Mouse (Mus musculus): ENCODE measurements around the gene Gm4491. TPM values are rescaled to one million over a fixed set of nuclear protein-coding genes. Genes with fewer than 3 reads are reported as not detected.

Gm4491 gene
- polyA plus RNA-seq, 1 experiment from 2014 or later, result not detected

GRCm38 (mm10) chr14:57133161-57133661, 17.5 kb upstream of the Gm4491 start, which contains the start of gene Gjb6:
TSS of gene Gjb6 (minus strand) at chr14:57133611.
- ATAC-seq (peak; percentile 69), DNase-seq (ENCODE audit: low spot score) (peak; percentile 36)
- no peak for TF ChIP-seq CTCF (IDR thresholded peaks at IDR 0.05)
- TF ChIP-seq EP300 (IDR thresholded peaks at IDR 0.05), result no peak
- 4% methylated on average over 29 of the region's 33 CpGs for WGBS
- no peaks in the 10 kb centered on the region for H3K4me1 ChIP-seq (ENCODE audit: insufficient read depth, low read depth, low read length)
- peak within 1 kb of the TSS; percentile 52 for H3K4me2 ChIP-seq (replicated peaks; ENCODE audit: low read depth, low read length)
- H3K27ac ChIP-seq (ENCODE audit: low read length), result no peak within 1 kb of the TSS
- H3K9me3 ChIP-seq (ENCODE audit: low read length), result no peaks in the 10 kb centered on the region
- peaks cover 13% of the 10 kb centered on the region; the same call in 1 of the 2 replicates for H3K27me3 ChIP-seq (replicated peaks; ENCODE audit: insufficient read depth, low read length)
- H3K4me3 ChIP-seq (ENCODE audit: low read depth, low read length), result peak within 1 kb of the TSS; percentile 28
- H3K9ac ChIP-seq (replicated peaks; ENCODE audit: low read depth), result no peak within 1 kb of the TSS
- H3K36me3 ChIP-seq (ENCODE audit: insufficient read depth, low read length), result no peaks in the 10 kb centered on the region

DNA sequence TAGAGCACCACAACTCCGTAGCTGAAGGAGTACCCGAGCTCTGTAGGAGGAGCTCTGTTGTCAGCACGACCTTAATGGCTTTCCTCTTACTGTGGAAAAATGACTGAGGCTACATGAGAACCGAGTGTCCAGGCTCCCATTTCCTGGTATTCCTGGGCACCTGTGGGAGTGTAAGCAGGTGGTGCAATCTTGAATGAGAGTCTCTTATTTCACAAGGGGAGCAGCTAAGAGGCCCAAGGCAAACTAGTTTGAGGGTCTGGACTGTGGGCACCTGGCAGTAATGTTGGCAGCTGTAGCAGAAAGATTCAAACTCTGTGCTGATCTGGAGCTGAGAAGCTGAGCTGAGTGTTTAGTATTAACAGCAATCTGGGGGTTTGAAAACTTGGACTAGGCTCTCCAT, 11.7 kb upstream of the Gm4491 start:
- Histone ChIP-seq H3K9me3 (ENCODE audit: low read length) (no peaks in the 10 kb centered on the region), H3K4me3 (ENCODE audit: low read depth, low read length) (no peak overlapping the region), H3K27me3 (replicated peaks; ENCODE audit: insufficient read depth, low read length) (no peaks in the 10 kb centered on the region), H3K36me3 (ENCODE audit: insufficient read depth, low read length) (no peaks in the 10 kb centered on the region), H3K9ac (replicated peaks; ENCODE audit: low read depth) (no peak overlapping the region), H3K27ac (ENCODE audit: low read length) (no peak overlapping the region), H3K4me2 (replicated peaks; ENCODE audit: low read depth, low read length) (no peak overlapping the region), H3K4me1 (ENCODE audit: insufficient read depth, low read depth, low read length) (no peaks in the 10 kb centered on the region)
- peak; percentile 77 for DNase-seq (ENCODE audit: low spot score)
- WGBS, result 43% methylated on average over 4 of the region's 4 CpGs
- ATAC-seq, result peak; percentile 95
- TF ChIP-seq EP300 (IDR thresholded peaks at IDR 0.05) (peak; percentile 20; the same call in 1 of the 2 replicates), CTCF (IDR thresholded peaks at IDR 0.05) (no peak)

DNA sequence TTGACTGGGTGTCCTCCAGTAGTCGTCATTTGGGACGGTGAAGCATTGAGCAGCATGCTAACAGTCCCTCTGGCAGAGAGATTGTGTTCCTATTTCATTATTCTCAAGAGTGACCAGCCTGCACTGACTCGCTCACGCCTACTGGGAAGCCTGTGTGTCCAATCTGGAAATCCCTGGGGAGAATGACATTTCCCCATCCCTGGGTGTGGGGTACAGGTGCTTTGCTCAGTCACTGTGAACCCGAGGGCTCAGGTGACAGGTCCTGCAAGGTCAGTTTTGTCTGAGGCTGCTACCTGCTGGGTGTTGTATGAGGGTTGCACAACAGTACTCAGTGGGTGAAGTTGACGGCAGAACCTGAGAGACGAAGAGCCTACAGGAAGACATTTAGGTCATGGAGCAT, 6.6 kb upstream of the Gm4491 start:
- Histone ChIP-seq H3K9ac (replicated peaks; ENCODE audit: low read depth) (no peak overlapping the region), H3K9me3 (ENCODE audit: low read length) (no peaks in the 10 kb centered on the region), H3K4me1 (ENCODE audit: insufficient read depth, low read depth, low read length) (no peaks in the 10 kb centered on the region), H3K4me3 (ENCODE audit: low read depth, low read length) (no peak overlapping the region), H3K27ac (ENCODE audit: low read length) (no peak overlapping the region), H3K36me3 (ENCODE audit: insufficient read depth, low read length) (no peaks in the 10 kb centered on the region), H3K4me2 (replicated peaks; ENCODE audit: low read depth, low read length) (no peak overlapping the region), H3K27me3 (replicated peaks; ENCODE audit: insufficient read depth, low read length) (no peaks in the 10 kb centered on the region)
- 67% methylated on average over 7 of the region's 7 CpGs for WGBS
- TF ChIP-seq EP300 (IDR thresholded peaks at IDR 0.05) (no peak), CTCF (IDR thresholded peaks at IDR 0.05) (no peak)
- 0 out of 2 replicates have a peak, but pooled peaks have one; percentile 33 for ATAC-seq
- no peak for DNase-seq (ENCODE audit: low spot score)

DNA sequence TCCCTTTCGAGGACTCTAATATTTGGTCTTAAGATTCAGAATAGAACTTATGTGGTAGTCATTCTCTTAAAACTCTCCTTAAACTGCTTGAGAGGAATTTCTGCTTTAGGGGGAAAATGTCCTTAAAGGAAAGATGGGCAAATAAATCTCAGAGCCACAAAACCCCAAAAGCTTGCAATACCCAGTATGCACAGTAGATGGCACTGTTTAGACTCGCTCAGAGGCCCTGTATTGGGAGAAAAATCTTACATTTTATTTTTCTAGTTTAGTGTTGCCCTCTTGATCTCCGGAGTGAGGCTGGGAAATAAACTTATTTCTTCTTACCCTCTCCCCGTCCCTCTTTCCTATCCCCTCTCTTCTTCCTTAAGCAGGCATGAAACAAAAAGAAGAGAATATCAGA, 6.5 kb downstream of the Gm4491 start:
- Histone ChIP-seq H3K9me3 (ENCODE audit: low read length) (no peaks in the 10 kb centered on the region), H3K4me2 (replicated peaks; ENCODE audit: low read depth, low read length) (no peak overlapping the region), H3K4me3 (ENCODE audit: low read depth, low read length) (no peak overlapping the region), H3K9ac (replicated peaks; ENCODE audit: low read depth) (no peak overlapping the region), H3K4me1 (ENCODE audit: insufficient read depth, low read depth, low read length) (no peaks in the 10 kb centered on the region), H3K36me3 (ENCODE audit: insufficient read depth, low read length) (no peaks in the 10 kb centered on the region), H3K27me3 (replicated peaks; ENCODE audit: insufficient read depth, low read length) (peaks cover 24% of the 10 kb centered on the region), H3K27ac (ENCODE audit: low read length) (no peak overlapping the region)
- 9% methylated on average over 4 of the region's 4 CpGs for WGBS
- TF ChIP-seq CTCF (IDR thresholded peaks at IDR 0.05) (peak; percentile 83), EP300 (IDR thresholded peaks at IDR 0.05) (no peak)
- DNase-seq (ENCODE audit: low spot score), result peak; percentile 49
- ATAC-seq, result no peak

GRCm38 (mm10) chr14:57107916-57108315, 7.8 kb downstream of the Gm4491 start:
- no peaks in the 10 kb centered on the region for H3K36me3 ChIP-seq (ENCODE audit: insufficient read depth, low read length)
- H3K27ac ChIP-seq (ENCODE audit: low read length), result no peak overlapping the region
- H3K4me3 ChIP-seq (ENCODE audit: low read depth, low read length), result no peak overlapping the region
- ATAC-seq (no peak), DNase-seq (ENCODE audit: low spot score) (no peak)
- no peak overlapping the region for H3K4me2 ChIP-seq (replicated peaks; ENCODE audit: low read depth, low read length)
- 53% methylated on average over 5 of the region's 5 CpGs for WGBS
- H3K4me1 ChIP-seq (ENCODE audit: insufficient read depth, low read depth, low read length), result no peaks in the 10 kb centered on the region
- no peaks in the 10 kb centered on the region for H3K9me3 ChIP-seq (ENCODE audit: low read length)
- H3K27me3 ChIP-seq (replicated peaks; ENCODE audit: insufficient read depth, low read length), result peaks cover 36% of the 10 kb centered on the region
- no peak overlapping the region for H3K9ac ChIP-seq (replicated peaks; ENCODE audit: low read depth)
- TF ChIP-seq EP300 (IDR thresholded peaks at IDR 0.05), result no peak
- TF ChIP-seq CTCF (IDR thresholded peaks at IDR 0.05), result no peak

- DNase-seq (ENCODE audit: low spot score), result no peak
- no peak for ATAC-seq
- H3K9me3 ChIP-seq (ENCODE audit: low read length), result no peaks in the 10 kb centered on the region
- peaks cover 36% of the 10 kb centered on the region for H3K27me3 ChIP-seq (replicated peaks; ENCODE audit: insufficient read depth, low read length)
- no peak overlapping the region for H3K9ac ChIP-seq (replicated peaks; ENCODE audit: low read depth)
- H3K36me3 ChIP-seq (ENCODE audit: insufficient read depth, low read length), result no peaks in the 10 kb centered on the region
- H3K4me1 ChIP-seq (ENCODE audit: insufficient read depth, low read depth, low read length), result no peaks in the 10 kb centered on the region
- no peak overlapping the region for H3K27ac ChIP-seq (ENCODE audit: low read length)
- H3K4me3 ChIP-seq (ENCODE audit: low read depth, low read length), result no peak overlapping the region
- 46% methylated on average over 8 of the region's 8 CpGs for WGBS
- H3K4me2 ChIP-seq (replicated peaks; ENCODE audit: low read depth, low read length), result no peak overlapping the region
- TF ChIP-seq EP300 (IDR thresholded peaks at IDR 0.05) (no peak), CTCF (IDR thresholded peaks at IDR 0.05) (no peak)
These were observed 8.6 kb downstream of the Gm4491 start for GRCm38 (mm10) chr14:57107091-57107490.

DNA sequence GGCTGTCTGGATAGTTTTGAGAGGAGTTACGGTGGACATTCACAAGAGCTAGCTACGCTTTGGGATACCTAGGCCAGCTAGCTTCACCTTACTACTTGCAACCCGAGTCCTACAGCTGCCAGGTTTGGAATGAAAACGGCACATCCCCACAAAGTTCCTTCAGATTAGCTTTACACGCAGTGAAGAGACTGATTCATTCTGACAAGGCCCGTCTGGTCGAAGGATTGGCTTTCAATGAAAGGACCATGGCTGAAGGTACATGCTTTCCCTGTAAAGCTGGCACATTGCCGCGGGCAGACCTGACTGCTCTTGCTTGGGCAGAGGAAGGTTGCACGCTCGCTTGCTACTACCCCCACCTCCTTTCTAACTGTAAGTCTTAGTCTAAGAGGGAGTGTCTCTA, 10.0 kb downstream of the Gm4491 start:
- WGBS, result 46% methylated on average over 11 of the region's 11 CpGs
- H3K27me3 ChIP-seq (replicated peaks; ENCODE audit: insufficient read depth, low read length), result peaks cover 36% of the 10 kb centered on the region
- no peaks in the 10 kb centered on the region for H3K9me3 ChIP-seq (ENCODE audit: low read length)
- no peak overlapping the region for H3K4me2 ChIP-seq (replicated peaks; ENCODE audit: low read depth, low read length)
- H3K4me1 ChIP-seq (ENCODE audit: insufficient read depth, low read depth, low read length), result no peaks in the 10 kb centered on the region
- H3K27ac ChIP-seq (ENCODE audit: low read length), result no peak overlapping the region
- no peaks in the 10 kb centered on the region for H3K36me3 ChIP-seq (ENCODE audit: insufficient read depth, low read length)
- no peak for TF ChIP-seq CTCF (IDR thresholded peaks at IDR 0.05)
- TF ChIP-seq EP300 (IDR thresholded peaks at IDR 0.05), result no peak
- H3K9ac ChIP-seq (replicated peaks; ENCODE audit: low read depth), result no peak overlapping the region
- no peak overlapping the region for H3K4me3 ChIP-seq (ENCODE audit: low read depth, low read length)
- no peak for ATAC-seq
- no peak for DNase-seq (ENCODE audit: low spot score)
